Mouse (Mus musculus): ENCODE measurements around the gene Cep55. TPM values are rescaled to one million over a fixed set of nuclear protein-coding genes. Genes with fewer than 3 reads are reported as not detected.

Gene Cep55
- polyA plus RNA-seq, 1 experiment from 2014 or later, result 3.6 TPM

GRCm38 (mm10) chr19:38077851-38078540, 23.2 kb downstream of the Cep55 start:
- Histone ChIP-seq H3K36me3 (no peaks in the 10 kb centered on the region), H3K9ac (replicated peaks) (no peak overlapping the region), H3K4me1 (no peaks in the 10 kb centered on the region), H3K4me3 (replicated peaks) (no peak overlapping the region), H3K9me3 (replicated peaks) (no peaks in the 10 kb centered on the region), H3K4me2 (no peak overlapping the region), H3K27ac (replicated peaks) (no peak overlapping the region), H3K27me3 (replicated peaks) (no peaks in the 10 kb centered on the region)
- WGBS, result 77% methylated on average over 3 of the region's 3 CpGs
- no peak for ATAC-seq (ENCODE audit: low FRiP score)

- Histone ChIP-seq H3K36me3 (no peaks in the 10 kb centered on the region), H3K4me1 (no peaks in the 10 kb centered on the region), H3K27ac (replicated peaks) (no peak overlapping the region), H3K27me3 (replicated peaks) (no peaks in the 10 kb centered on the region), H3K4me3 (replicated peaks) (no peak overlapping the region), H3K4me2 (no peak overlapping the region), H3K9me3 (replicated peaks) (no peaks in the 10 kb centered on the region), H3K9ac (replicated peaks) (no peak overlapping the region)
- ATAC-seq (ENCODE audit: low FRiP score), result no peak
- 67% methylated on average over 3 of the region's 3 CpGs for WGBS
Measured at GRCm38 (mm10) chr19:38081361-38081760, 26.6 kb downstream of the Cep55 start.

- Histone ChIP-seq H3K27me3 (replicated peaks) (no peaks in the 10 kb centered on the region), H3K4me2 (no peak overlapping the region), H3K9ac (replicated peaks) (no peak overlapping the region), H3K36me3 (no peaks in the 10 kb centered on the region), H3K4me1 (peaks cover 9% of the 10 kb centered on the region), H3K4me3 (replicated peaks) (no peak overlapping the region), H3K9me3 (replicated peaks) (no peaks in the 10 kb centered on the region), H3K27ac (replicated peaks) (no peak overlapping the region)
- no peak for ATAC-seq (ENCODE audit: low FRiP score)
- 67% methylated on average over 5 of the region's 5 CpGs for WGBS
Measured at GRCm38 (mm10) chr19:38082931-38083525, 28.2 kb downstream of the Cep55 start.

- no peaks in the 10 kb centered on the region for H3K36me3 ChIP-seq
- H3K27me3 ChIP-seq (replicated peaks), result no peaks in the 10 kb centered on the region
- no peak for ATAC-seq (ENCODE audit: low FRiP score)
- no peak overlapping the region for H3K27ac ChIP-seq (replicated peaks)
- no peak overlapping the region for H3K4me3 ChIP-seq (replicated peaks)
- H3K9ac ChIP-seq (replicated peaks), result no peak overlapping the region
- WGBS, result 94% methylated on average over 4 of the region's 4 CpGs
- H3K4me1 ChIP-seq, result peaks cover 9% of the 10 kb centered on the region
- H3K9me3 ChIP-seq (replicated peaks), result no peaks in the 10 kb centered on the region
- no peak overlapping the region for H3K4me2 ChIP-seq
Measured at GRCm38 (mm10) chr19:38085841-38086240, 31.0 kb downstream of the Cep55 start.

- H3K9me3 ChIP-seq (replicated peaks), result no peaks in the 10 kb centered on the region
- WGBS, result 53% methylated on average over 11 of the region's 11 CpGs
- no peaks in the 10 kb centered on the region for H3K27me3 ChIP-seq (replicated peaks)
- H3K9ac ChIP-seq (replicated peaks), result no peak overlapping the region
- H3K27ac ChIP-seq (replicated peaks), result no peak overlapping the region
- H3K36me3 ChIP-seq, result no peaks in the 10 kb centered on the region
- peaks cover 9% of the 10 kb centered on the region for H3K4me1 ChIP-seq
- peak; percentile 89 for ATAC-seq (ENCODE audit: low FRiP score)
- peak overlapping the region; percentile 25 for H3K4me2 ChIP-seq
- H3K4me3 ChIP-seq (replicated peaks), result no peak overlapping the region
Measured at GRCm38 (mm10) chr19:38086948-38087551, 32.2 kb downstream of the Cep55 start.

GRCm38 (mm10) chr19:38089358-38089757, 34.5 kb downstream of the Cep55 start:
- H3K36me3 ChIP-seq, result no peaks in the 10 kb centered on the region
- no peak overlapping the region for H3K4me2 ChIP-seq
- ATAC-seq (ENCODE audit: low FRiP score), result no peak
- no peak overlapping the region for H3K4me3 ChIP-seq (replicated peaks)
- no peaks in the 10 kb centered on the region for H3K9me3 ChIP-seq (replicated peaks)
- 88% methylated on average over 8 of the region's 8 CpGs for WGBS
- H3K4me1 ChIP-seq, result peaks cover 9% of the 10 kb centered on the region
- H3K27me3 ChIP-seq (replicated peaks), result no peaks in the 10 kb centered on the region
- no peak overlapping the region for H3K27ac ChIP-seq (replicated peaks)
- no peak overlapping the region for H3K9ac ChIP-seq (replicated peaks)

- Histone ChIP-seq H3K27ac (replicated peaks) (no peak overlapping the region), H3K27me3 (replicated peaks) (peaks cover 12% of the 10 kb centered on the region), H3K4me1 (peaks cover 9% of the 10 kb centered on the region), H3K9me3 (replicated peaks) (no peaks in the 10 kb centered on the region), H3K4me3 (replicated peaks) (no peak overlapping the region), H3K9ac (replicated peaks) (no peak overlapping the region), H3K4me2 (no peak overlapping the region), H3K36me3 (no peaks in the 10 kb centered on the region)
- ATAC-seq (ENCODE audit: low FRiP score), result no peak
- 15% methylated on average over 4 of the region's 4 CpGs for WGBS
Measured at GRCm38 (mm10) chr19:38091512-38091985, 36.7 kb downstream of the Cep55 start.

- Histone ChIP-seq H3K9me3 (replicated peaks) (no peaks in the 10 kb centered on the region), H3K4me3 (replicated peaks) (no peak overlapping the region), H3K27me3 (replicated peaks) (peaks cover 40% of the 10 kb centered on the region), H3K4me1 (peaks cover 12% of the 10 kb centered on the region), H3K9ac (replicated peaks) (no peak overlapping the region), H3K4me2 (no peak overlapping the region), H3K36me3 (no peaks in the 10 kb centered on the region), H3K27ac (replicated peaks) (no peak overlapping the region)
- 18% methylated on average over 4 of the region's 4 CpGs for WGBS
- no peak for ATAC-seq (ENCODE audit: low FRiP score)
Measured at GRCm38 (mm10) chr19:38096231-38096630, 41.4 kb downstream of the Cep55 start.

GRCm38 (mm10) chr19:38096858-38097758, 42.3 kb downstream of the Cep55 start, which contains the start of gene Ffar4:
Ffar4 (plus strand) TSS chr19:38097071.
- Histone ChIP-seq H3K9me3 (replicated peaks) (no peaks in the 10 kb centered on the region), H3K27me3 (replicated peaks) (peaks cover 40% of the 10 kb centered on the region), H3K4me3 (replicated peaks) (peak within 1 kb of the TSS; percentile 39), H3K4me2 (peak within 1 kb of the TSS; percentile 74), H3K27ac (replicated peaks) (no peak within 1 kb of the TSS), H3K4me1 (peaks cover 12% of the 10 kb centered on the region), H3K36me3 (no peaks in the 10 kb centered on the region), H3K9ac (replicated peaks) (peak within 1 kb of the TSS; percentile 18; the same call in 1 of the 2 replicates)
- ATAC-seq (ENCODE audit: low FRiP score), result peak; percentile 43; the same call in 1 of the 2 replicates
- WGBS, result under 1% methylated on average over 77 of the region's 77 CpGs

GRCm38 (mm10) chr19:38107871-38108270, 53.1 kb downstream of the Cep55 start:
- Histone ChIP-seq H3K4me3 (replicated peaks) (no peak overlapping the region), H3K9ac (replicated peaks) (no peak overlapping the region), H3K4me1 (no peaks in the 10 kb centered on the region), H3K4me2 (no peak overlapping the region), H3K36me3 (no peaks in the 10 kb centered on the region), H3K9me3 (replicated peaks) (no peaks in the 10 kb centered on the region), H3K27me3 (replicated peaks) (no peaks in the 10 kb centered on the region), H3K27ac (replicated peaks) (no peak overlapping the region)
- WGBS, result 91% methylated on average over 4 of the region's 4 CpGs
- ATAC-seq (ENCODE audit: low FRiP score), result no peak

GRCm38 (mm10) chr19:38109506-38110242, 54.9 kb downstream of the Cep55 start:
- WGBS, result 92% methylated on average over 15 of the region's 15 CpGs
- H3K27me3 ChIP-seq (replicated peaks), result no peaks in the 10 kb centered on the region
- H3K4me3 ChIP-seq (replicated peaks), result no peak overlapping the region
- no peak overlapping the region for H3K4me2 ChIP-seq
- H3K4me1 ChIP-seq, result no peaks in the 10 kb centered on the region
- no peaks in the 10 kb centered on the region for H3K36me3 ChIP-seq
- H3K9ac ChIP-seq (replicated peaks), result no peak overlapping the region
- H3K9me3 ChIP-seq (replicated peaks), result no peaks in the 10 kb centered on the region
- no peak overlapping the region for H3K27ac ChIP-seq (replicated peaks)
- no peak for ATAC-seq (ENCODE audit: low FRiP score)
